Mouse (Mus musculus): ENCODE measurements around the gene Sh2d7.

GRCm38 (mm10) chr9:54515991-54516390, 22.8 kb upstream of the Sh2d7 start:
- TF ChIP-seq CTCF (IDR thresholded peaks at IDR 0.05; ENCODE audit: low read depth) (no peak), EP300 (IDR thresholded peaks at IDR 0.05; ENCODE audit: low read depth) (no peak)
